Mouse (Mus musculus) kidney, adult 2 months (tissue): ENCODE measurements around the gene Brsk2.

ENCODE experiments used
- CTCF ChIP-seq: fragments of 200-500 bp; conservative IDR thresholded peaks from 2 replicates; pipeline ENCODE4 v1.5.1; 2011; ENCODE audit warnings: low read depth, mild to moderate bottlenecking, control low read depth, low read length, moderate library complexity, mixed read lengths; ENCODE audit not compliant: insufficient read depth, insufficient read length
- POLR2A ChIP-seq: fragments of 200-500 bp; IDR thresholded peaks from one replicate; pipeline ENCODE4 v1.6.1; 2011; ENCODE audit warnings: low read depth, low read length, control low read depth

- TF ChIP-seq CTCF (no peak), POLR2A (no peak)
Measured at GRCm38 (mm10) chr7:141902791-141903190, 46.8 kb upstream of the Brsk2 start.
